Comparison of ENCODE assay signal across 9 mouse cellular contexts in genomic region chr2:102598911-102599721, GRCm38 (mm10). TPM values are rescaled to one million over a fixed set of nuclear protein-coding genes. Genes with fewer than 3 reads are reported as not detected.
DNase-seq lines count a peak whose midpoint lies in the region; ATAC-seq and TF ChIP-seq lines count a peak whose summit lies in the region.
"Had no signal": no experiment of that assay in that cellular context is flagged by ENCODE, and none has a peak within 500 bp of the region (broad histone marks: within the 10 kb centered on the region; RNA-seq: fewer than 3 reads in every experiment).

No protein-coding gene starts in this region.

- no peaks in the 10 kb centered on the region for H3K36me3 ChIP-seq in forebrain, embryonic 14.5 days (ENCODE audit: control insufficient read depth, insufficient read depth, low read length)
- no peaks in the 10 kb centered on the region for H3K36me3 ChIP-seq in midbrain, postnatal 0 days (ENCODE audit: insufficient read depth, low read length)
- no peaks in the 10 kb centered on the region for H3K36me3 ChIP-seq in intestine, postnatal 0 days (ENCODE audit: control insufficient read depth, insufficient read depth)

- H3K9ac ChIP-seq in forebrain, embryonic 14.5 days (ENCODE audit: low read length), result no peak overlapping the region
- H3K9ac ChIP-seq in midbrain, postnatal 0 days (replicated peaks; ENCODE audit: low read length, poor library complexity, severe bottlenecking), result no peak overlapping the region
- H3K9ac ChIP-seq in intestine, postnatal 0 days (ENCODE audit: low read depth, low read length), result no peak overlapping the region

- H3K4me1 ChIP-seq in forebrain, embryonic 14.5 days (ENCODE audit: control insufficient read depth, insufficient read depth, low read length), result no peaks in the 10 kb centered on the region
- H3K4me1 ChIP-seq in midbrain, postnatal 0 days (ENCODE audit: insufficient read depth, low read length), result peaks cover 2% of the 10 kb centered on the region; the same call in 1 of the 2 replicates
- H3K4me1 ChIP-seq in intestine, postnatal 0 days (replicated peaks; ENCODE audit: control insufficient read depth, insufficient read depth, low read length), result no peaks in the 10 kb centered on the region

- DNase-seq in cerebellum, adult 9-10 months, result peak; percentile 30
- no peak for DNase-seq in cerebellum, adult 18-20 months
- peak; percentile 61 for DNase-seq in forebrain, embryonic 14.5 days (ENCODE audit: low spot score)
- peak; percentile 68 for DNase-seq in layer of hippocampus, adult 9-11 months
- peak; percentile 86 for DNase-seq in midbrain, postnatal 0 days (ENCODE audit: low spot score)
- DNase-seq in kidney, adult 8-10 months, result no peak
- DNase-seq in gastrocnemius, adult 18-20 months (ENCODE audit: low spot score), result no peak

- H3K4me3 ChIP-seq in forebrain, embryonic 14.5 days (ENCODE audit: low read depth, low read length), result no peak overlapping the region
- H3K4me3 ChIP-seq in midbrain, postnatal 0 days (ENCODE audit: low read depth, low read length), result no peak overlapping the region
- H3K4me3 ChIP-seq in intestine, postnatal 0 days (ENCODE audit: low read depth, low read length), result no peak overlapping the region

- TF ChIP-seq CTCF in midbrain, postnatal 0 days (IDR thresholded peaks at IDR 0.05), result no peak
- TF ChIP-seq CTCF in intestine, postnatal 0 days (IDR thresholded peaks at IDR 0.05; ENCODE audit: low read depth), result no peak

- no peaks in the 10 kb centered on the region for H3K27me3 ChIP-seq in forebrain, embryonic 14.5 days (replicated peaks; ENCODE audit: control insufficient read depth, insufficient read depth, low read length)
- no peaks in the 10 kb centered on the region for H3K27me3 ChIP-seq in midbrain, postnatal 0 days (ENCODE audit: insufficient read depth, low read length)
- no peaks in the 10 kb centered on the region for H3K27me3 ChIP-seq in intestine, postnatal 0 days (replicated peaks; ENCODE audit: control insufficient read depth, insufficient read depth, low read length)

- no peak overlapping the region for H3K27ac ChIP-seq in forebrain, embryonic 14.5 days (ENCODE audit: low read depth, low read length)
- peak overlapping the region; percentile 47; the same call in 1 of the 2 replicates for H3K27ac ChIP-seq in midbrain, postnatal 0 days (ENCODE audit: low read depth, low read length)
- H3K27ac ChIP-seq in intestine, postnatal 0 days (ENCODE audit: low read depth, low read length), result no peak overlapping the region
- H3K27ac ChIP-seq: macrophage had no signal

- H3K9me3 ChIP-seq in forebrain, embryonic 14.5 days (replicated peaks; ENCODE audit: control insufficient read depth, low read length), result no peaks in the 10 kb centered on the region
- no peaks in the 10 kb centered on the region for H3K9me3 ChIP-seq in midbrain, postnatal 0 days (ENCODE audit: low read length)
- H3K9me3 ChIP-seq in intestine, postnatal 0 days (ENCODE audit: control insufficient read depth), result no peaks in the 10 kb centered on the region

- 45% methylated on average over 2 of the region's 2 CpGs for WGBS in forebrain, embryonic 14.5 days
- 27% methylated on average over 2 of the region's 2 CpGs for WGBS in midbrain, postnatal 0 days
- 48% methylated on average over 2 of the region's 2 CpGs for WGBS in intestine, postnatal 0 days

- ATAC-seq in forebrain, embryonic 14.5 days, result peak; percentile 89
- peak; percentile 91 for ATAC-seq in midbrain, postnatal 0 days (ENCODE audit: low FRiP score)
- ATAC-seq in intestine, postnatal 0 days, result no peak

- H3K4me2 ChIP-seq in forebrain, embryonic 14.5 days (ENCODE audit: low read length), result no peak overlapping the region
- no peak overlapping the region for H3K4me2 ChIP-seq in midbrain, postnatal 0 days (ENCODE audit: low read depth, low read length, poor library complexity, severe bottlenecking)
- H3K4me2 ChIP-seq in intestine, postnatal 0 days (replicated peaks; ENCODE audit: low read depth), result no peak overlapping the region

RNA-seq across cellular contexts. Expression of gene Pamr1, which starts 49.3 kb away (rescaled TPM):
- 1.5 and 2.1 TPM in 2 replicates for polyA plus RNA-seq in forebrain, embryonic 14.5 days (2014; fragmentation: Nextera tagmentation; extraction: Ambion mirVana)
- total RNA-seq in midbrain, postnatal 0 days (2014; rRNA removed), result 4.8 and 9.6 TPM in 2 replicates
- polyA plus RNA-seq in midbrain, postnatal 0 days (2015; fragmentation: Nextera tagmentation; extraction: Ambion mirVana), result 10.3 and 11.6 TPM in 2 replicates
- 19.0 and 21.5 TPM in 2 replicates for polyA plus RNA-seq in intestine, postnatal 0 days (2015; fragmentation: Nextera tagmentation; extraction: Ambion mirVana)
- total RNA-seq in gastrocnemius, adult 18-20 months (2021), result 10 to 100 TPM in 1 of 2 experiments, 1 to 10 TPM in 1; 6.3 to 12.2 TPM
- polyA plus RNA-seq: macrophage had no signal

RNA-seq across cellular contexts. Expression of gene Slc1a2, which starts 59.3 kb away (rescaled TPM):
- 11.5 and 12.0 TPM in 2 replicates for polyA plus RNA-seq in forebrain, embryonic 14.5 days (2014; fragmentation: Nextera tagmentation; extraction: Ambion mirVana)
- total RNA-seq in midbrain, postnatal 0 days (2014; rRNA removed), result 97.1 and 102 TPM in 2 replicates
- polyA plus RNA-seq in midbrain, postnatal 0 days (2015; fragmentation: Nextera tagmentation; extraction: Ambion mirVana), result 13.4 and 15.7 TPM in 2 replicates
- polyA plus RNA-seq in intestine, postnatal 0 days (2015; fragmentation: Nextera tagmentation; extraction: Ambion mirVana), result 0.09 and 0.27 TPM in 2 replicates
- under 1 TPM in 1 of 2 experiments, not detected in 1; 0.55 TPM for total RNA-seq in gastrocnemius, adult 18-20 months (2021)

Comparison
In these comparisons a context has a peak if more than half of its experiments do, and no peak if none do; other contexts are left out.
1. DNase-seq: peak in cerebellum, adult 9-10 months (single experiment), forebrain, embryonic 14.5 days (single experiment), layer of hippocampus, adult 9-11 months (single experiment) and midbrain, postnatal 0 days (single experiment); none in cerebellum, adult 18-20 months (0 of 2), kidney, adult 8-10 months (0 of 2) and gastrocnemius, adult 18-20 months (single experiment).